Mouse (Mus musculus) retina, postnatal 1 day (tissue): ENCODE results near the gene Gm20532.

Source experiments
- DNase-seq: peaks from one replicate; pipeline ENCODE4 v3.0.0-alpha.2; 2012

Gm20532 gene

GRCm38 (mm10) chr2:26586294-26587043 is at the start of gene Gm20532:
Gm20532 (plus strand) TSS chr2:26586639.
- peak; percentile 82 for DNase-seq

- no peak for DNase-seq
Measured at GRCm38 (mm10) chr2:26539516-26539915, 46.9 kb upstream of the Gm20532 start.

GRCm38 (mm10) chr2:26540721-26541120 is 45.7 kb upstream of the Gm20532 start:
- DNase-seq: peak; percentile 19

GRCm38 (mm10) chr2:26541258-26541910 is 45.1 kb upstream of the Gm20532 start:
- DNase-seq: peak; percentile 77

- DNase-seq: peak; percentile 48
Measured at GRCm38 (mm10) chr2:26543155-26543554, 43.3 kb upstream of the Gm20532 start.

- DNase-seq: no peak
Measured at GRCm38 (mm10) chr2:26543768-26544167, 42.7 kb upstream of the Gm20532 start.

GRCm38 (mm10) chr2:26544265-26544664 is 42.2 kb upstream of the Gm20532 start:
- no peak for DNase-seq

GRCm38 (mm10) chr2:26547481-26547880 is 39.0 kb upstream of the Gm20532 start:
- DNase-seq: peak; percentile 49

GRCm38 (mm10) chr2:26549801-26550200 is 36.6 kb upstream of the Gm20532 start:
- no peak for DNase-seq

- DNase-seq: peak; percentile 40
Measured at GRCm38 (mm10) chr2:26550205-26550604, 36.2 kb upstream of the Gm20532 start.

GRCm38 (mm10) chr2:26550777-26551176 is 35.7 kb upstream of the Gm20532 start:
- DNase-seq: peak; percentile 49

GRCm38 (mm10) chr2:26551446-26551845 is 35.0 kb upstream of the Gm20532 start:
- no peak for DNase-seq

GRCm38 (mm10) chr2:26552066-26552465 is 34.4 kb upstream of the Gm20532 start:
- no peak for DNase-seq

- no peak for DNase-seq
Measured at GRCm38 (mm10) chr2:26553904-26554303, 32.5 kb upstream of the Gm20532 start.

GRCm38 (mm10) chr2:26555076-26555475 is 31.4 kb upstream of the Gm20532 start:
- no peak for DNase-seq

- DNase-seq: no peak
Measured at GRCm38 (mm10) chr2:26556535-26556993, 29.9 kb upstream of the Gm20532 start.

GRCm38 (mm10) chr2:26560506-26560905 is 25.9 kb upstream of the Gm20532 start:
- DNase-seq: no peak

GRCm38 (mm10) chr2:26561351-26562016 is 25.0 kb upstream of the Gm20532 start:
- DNase-seq: peak; percentile 85

- DNase-seq: peak; percentile 78
Measured at GRCm38 (mm10) chr2:26566221-26566620, 20.2 kb upstream of the Gm20532 start.

GRCm38 (mm10) chr2:26570034-26570433 is 16.4 kb upstream of the Gm20532 start:
- peak; percentile 81 for DNase-seq

- no peak for DNase-seq
Measured at GRCm38 (mm10) chr2:26571400-26571799, 15.0 kb upstream of the Gm20532 start.

GRCm38 (mm10) chr2:26571826-26572225 is 14.6 kb upstream of the Gm20532 start:
- DNase-seq: no peak

GRCm38 (mm10) chr2:26573396-26573795 is 13.0 kb upstream of the Gm20532 start:
- peak; percentile 93 for DNase-seq

GRCm38 (mm10) chr2:26573807-26574206 is 12.6 kb upstream of the Gm20532 start:
- peak; percentile 81 for DNase-seq
